Mouse (Mus musculus) layer of hippocampus, adult 8-10 months (tissue): ENCODE results near the gene Vps54. TPM values are rescaled to one million over a fixed set of nuclear protein-coding genes. Genes with fewer than 3 reads are reported as not detected.

ENCODE experiments used
- DNase-seq, 2 experiments: peaks; one replicate each; pipeline ENCODE4 v3.0.0; 2022; ENCODE audit warnings: low spot score in 2 of 2
- microRNA-seq, 2 experiments: library from miRNA; unstranded; fragments of <30 nt; microRNA quantifications; one replicate each; pipeline ENCODE4 v1.2.0; 2022
- total RNA-seq, 4 experiments: library from RNA; stranded (reverse); gene quantifications; 2 replicates each; pipeline ENCODE4 v1.2.4; 2022

Gene Vps54
- total RNA-seq, 4 experiments from 2014 or later: 26.6 to 32.0 (median 28.0) TPM

- no peak for DNase-seq
These were observed 93.7 kb downstream of the Vps54 start for GRCm38 (mm10) chr11:21332639-21333295.

GRCm38 (mm10) chr11:21337855-21338254 lies 98.8 kb downstream of the Vps54 start:
- DNase-seq: no peak

DNA sequence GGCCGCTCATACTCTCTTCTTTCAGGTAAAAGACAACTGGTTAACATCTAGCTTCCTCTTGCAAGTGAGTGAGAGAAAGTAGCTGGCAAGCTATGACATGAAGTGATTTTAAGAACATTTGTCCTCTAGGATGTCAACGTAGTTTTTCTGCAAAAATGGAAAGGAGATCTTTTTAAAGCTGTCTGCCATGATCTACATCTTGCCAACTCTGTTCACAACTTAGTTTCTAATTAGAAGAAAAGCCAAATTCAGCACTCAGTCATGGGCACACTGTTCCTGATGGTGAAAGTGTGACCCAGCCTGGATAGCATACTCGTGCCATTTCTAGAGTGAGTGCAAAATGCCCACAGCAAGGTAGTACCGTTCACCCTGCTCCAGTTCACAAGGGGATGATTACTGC lies 100.0 kb downstream of the Vps54 start:
- DNase-seq: no peak

DNA sequence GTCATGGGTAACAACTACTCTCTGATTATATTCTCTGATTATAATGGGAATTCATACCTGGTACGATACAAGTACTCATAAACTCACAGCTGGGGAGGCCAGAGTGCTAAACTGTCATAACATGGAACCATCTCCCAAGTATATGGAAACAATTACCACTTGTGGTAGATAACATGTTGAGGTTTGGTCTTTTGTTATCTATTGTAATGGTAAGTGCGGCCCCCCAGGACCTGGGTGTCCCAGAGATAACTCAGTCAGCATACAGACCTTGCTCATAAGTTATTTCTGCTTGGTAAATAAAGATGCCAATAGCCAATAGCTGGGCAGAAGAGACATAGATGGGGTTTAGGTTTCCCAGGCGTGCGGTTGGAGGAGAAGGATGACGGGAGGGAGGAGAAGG lies 104.4 kb downstream of the Vps54 start:
- no peak for DNase-seq

DNA sequence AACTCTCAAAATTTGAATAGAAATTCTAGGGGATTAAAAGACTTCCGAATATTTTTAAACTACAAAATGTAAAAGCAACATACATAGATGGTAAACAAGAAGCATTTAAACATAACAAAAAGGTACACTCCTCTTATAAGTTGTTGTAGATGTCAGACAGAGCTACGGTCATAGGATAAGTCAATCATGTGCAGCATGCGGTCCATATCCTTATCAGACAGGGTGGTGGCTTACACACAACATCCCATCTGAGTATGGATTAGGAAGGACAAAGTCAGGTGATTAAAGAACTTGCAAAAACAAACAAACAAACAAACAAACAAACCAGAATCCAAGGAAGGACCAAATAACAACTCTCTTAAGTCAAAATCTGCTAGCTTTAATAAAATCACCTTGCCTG lies 106.9 kb downstream of the Vps54 start:
- DNase-seq: no peak

DNA sequence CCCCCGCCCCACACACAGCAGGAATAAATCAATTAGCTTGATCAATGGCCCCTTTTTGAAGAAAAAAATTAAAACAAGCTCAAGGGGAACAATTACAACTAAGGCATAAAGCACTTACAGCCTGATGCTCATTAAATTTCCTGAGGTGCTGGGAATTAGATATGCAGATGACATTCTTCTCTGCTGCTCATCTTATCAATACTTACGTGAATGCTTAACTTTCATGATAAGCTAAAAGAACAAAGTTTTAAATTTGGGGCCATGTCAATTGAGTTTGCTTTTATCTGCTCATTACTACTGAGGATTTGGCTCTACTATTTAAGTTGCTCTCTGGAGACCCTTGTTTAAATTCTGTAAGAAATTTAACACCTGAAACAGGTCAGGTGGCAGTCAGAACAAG lies 109.8 kb downstream of the Vps54 start:
- no peak for DNase-seq

- DNase-seq: no peak
These were observed 112.2 kb downstream of the Vps54 start for GRCm38 (mm10) chr11:21351296-21351695.

DNA sequence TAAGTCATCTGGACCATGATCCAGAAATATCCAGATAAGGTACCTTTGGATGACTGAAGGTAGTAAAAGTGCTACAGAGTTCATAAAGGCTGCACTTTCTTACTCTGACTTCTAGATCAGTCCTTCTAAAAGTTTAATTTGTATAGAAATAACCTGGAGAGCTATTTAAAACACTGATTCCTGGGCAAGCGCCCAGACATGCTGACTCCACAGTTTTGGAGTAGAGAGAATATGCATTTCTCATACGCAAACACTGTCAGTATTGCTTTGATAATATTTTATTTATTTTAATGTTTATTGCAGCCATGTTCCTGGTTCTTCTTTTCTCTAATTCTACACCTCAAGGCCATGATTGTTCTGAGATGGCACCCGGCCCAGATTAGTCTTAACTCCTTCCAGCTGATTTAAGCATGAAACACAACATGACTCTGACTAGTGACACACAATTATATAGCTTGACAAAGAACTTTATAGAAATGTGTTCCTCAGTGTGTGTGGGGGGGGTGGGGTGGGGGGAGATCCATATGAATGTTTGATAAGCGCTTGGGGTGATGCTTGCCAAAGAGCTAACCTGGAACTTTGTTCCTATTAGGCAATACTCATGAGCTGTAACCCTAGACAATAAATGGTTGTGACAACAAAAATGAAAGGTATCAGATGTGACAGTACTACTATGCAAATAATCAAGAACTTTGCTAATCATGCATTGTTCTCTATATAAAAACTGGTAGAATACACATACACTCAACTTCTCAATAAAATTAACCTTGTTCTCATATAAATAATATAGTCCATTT lies 124.3 kb downstream of the Vps54 start:
- no peak for DNase-seq

DNA sequence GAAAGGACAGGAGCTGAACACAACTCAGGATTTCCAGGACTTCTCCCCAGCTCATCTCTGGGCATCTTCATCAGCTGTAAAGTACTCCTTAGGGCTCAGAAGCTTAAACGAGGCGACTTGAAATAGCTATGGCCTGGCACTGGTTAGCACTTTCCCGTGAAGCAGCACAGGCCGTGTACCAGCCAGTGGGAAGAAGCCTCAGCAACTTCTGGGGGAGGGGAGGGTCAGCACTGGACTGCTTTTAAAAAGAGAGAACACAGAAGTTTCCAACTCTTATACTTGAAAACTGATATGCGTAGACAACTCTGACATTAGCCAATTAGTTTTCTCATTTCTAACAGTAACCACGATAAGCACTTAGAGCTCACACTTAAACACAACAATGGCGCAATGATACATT lies 129.4 kb downstream of the Vps54 start:
- DNase-seq: no peak

GRCm38 (mm10) chr11:21369248-21370016 lies 130.4 kb downstream of the Vps54 start:
- DNase-seq: no peak

DNA sequence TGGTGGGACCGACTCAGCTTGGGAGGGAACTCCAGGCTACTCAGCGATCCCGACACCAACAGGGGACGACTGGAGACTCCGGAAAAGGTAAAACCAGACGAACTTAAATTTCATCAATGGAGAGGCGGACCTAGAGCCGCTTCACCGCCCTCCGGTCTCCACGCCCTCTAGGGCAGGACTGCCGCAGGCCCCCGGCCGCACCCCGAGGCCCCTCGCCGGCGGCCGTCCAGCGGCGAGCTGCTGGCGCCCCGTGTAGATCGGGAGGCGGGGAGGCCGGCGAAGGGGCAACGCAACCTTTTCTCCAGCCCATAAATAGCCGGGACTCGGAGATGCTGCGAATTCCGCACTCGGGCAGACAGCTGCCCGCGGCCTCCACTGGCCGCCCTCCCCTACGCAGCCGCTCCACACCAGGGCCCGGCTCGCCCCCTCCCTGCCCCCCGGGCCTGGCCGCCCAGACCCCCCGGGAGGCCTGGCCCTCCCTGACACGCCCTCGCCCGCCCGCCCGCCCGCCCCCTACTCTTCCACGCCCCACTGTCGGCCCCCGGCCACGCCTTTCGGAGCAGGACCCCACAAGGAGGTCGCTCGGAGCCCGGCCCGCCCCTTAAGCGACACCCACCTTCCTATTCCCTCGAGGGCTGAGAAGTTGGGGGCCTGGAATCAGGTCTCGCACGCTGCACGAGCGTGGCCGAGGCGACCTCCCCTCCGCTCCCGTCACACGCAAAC lies 131.5 kb downstream of the Vps54 start:
- peak; percentile 24 to 45 for DNase-seq

Small RNAs within 50 kb of the gene (microRNA-seq; reads per million reads assigned to microRNA genes)
- gene Mir1933: 0 reads per million in 2 experiments

Other genes with a start within 250 kb of the Vps54 start
- gene Peli1, start 148.0 kb upstream of the Vps54 start, total RNA-seq: 10 to 100 TPM; 43.0 to 49.2 (median 46.6) TPM
- 10 to 100 TPM; 77.2 to 90.9 (median 84.2) TPM for gene Ugp2, start 131.9 kb downstream of the Vps54 start, total RNA-seq